Mouse (Mus musculus) intestine, embryonic 14.5 days (tissue): Measurements from ENCODE around the gene Sec14l4. TPM values are rescaled to one million over a fixed set of nuclear protein-coding genes. Genes with fewer than 3 reads are reported as not detected.

Experiments used
- ATAC-seq: fragments of 200-750 bp; cut with Nextera tagmentation; replicated peaks from 2 replicates; pipeline ENCODE4 v1.8.0; 2017; ENCODE audit warnings: low read depth, moderate number of reproducible peaks, moderate TSS enrichment, moderate library complexity; ENCODE audit not compliant: low FRiP score, low TSS enrichment
- DNase-seq: peaks from one replicate; pipeline ENCODE4 v3.0.0-alpha.2; 2018; ENCODE audit warnings: low spot score
- H3K27ac ChIP-seq: fragments of 300-500 bp; sonication (generic); 2 replicates; pipeline ENCODE4 v1.5.1; 2014; ENCODE audit warnings: low read depth, mild to moderate bottlenecking, control low read depth
- H3K27me3 ChIP-seq: fragments of 300-500 bp; sonication (generic); replicated peaks from 2 replicates; pipeline ENCODE4 v1.6.1; 2014; ENCODE audit warnings: low read length, control low read depth; ENCODE audit not compliant: control insufficient read depth, insufficient read depth
- H3K36me3 ChIP-seq: fragments of 300-500 bp; sonication (generic); 2 replicates; pipeline ENCODE4 v1.6.1; 2014; ENCODE audit warnings: low read length, control low read depth; ENCODE audit not compliant: control insufficient read depth, insufficient read depth
- H3K4me1 ChIP-seq: fragments of 300-500 bp; sonication (generic); replicated peaks from 2 replicates; pipeline ENCODE4 v1.6.1; 2014; ENCODE audit warnings: low read length, control low read depth, mixed read lengths; ENCODE audit not compliant: control insufficient read depth, insufficient read depth
- H3K4me2 ChIP-seq: fragments of 300-500 bp; sonication (generic); 2 replicates; pipeline ENCODE4 v1.6.1; 2014; ENCODE audit warnings: low read length
- H3K4me3 ChIP-seq: fragments of 300-500 bp; sonication (generic); 2 replicates; pipeline ENCODE4 v1.5.1; 2014; ENCODE audit warnings: low read depth, low read length, control low read depth, mixed read lengths
- H3K9ac ChIP-seq: fragments of 300-500 bp; sonication (generic); 2 replicates; pipeline ENCODE4 v1.6.1; 2014; ENCODE audit warnings: mild to moderate bottlenecking, low read length
- H3K9me3 ChIP-seq: fragments of 300-500 bp; sonication (generic); 2 replicates; pipeline ENCODE4 v1.6.1; 2016; ENCODE audit warnings: low read length, control low read depth; ENCODE audit not compliant: control insufficient read depth
- WGBS: fragments of 180-500 bp; shearing (Covaris S2); extraction: QIAGEN DNeasy Blood & Tissue Kit; methylation state at CpG from one replicate; pipeline ENCODE4 v1.1.7; 2014; 5-methylcytosine and 5-hydroxymethylcytosine counted together
- polyA plus RNA-seq: library from polyadenylated mRNA; unstranded; fragments of >200 nt; fragmentation: Nextera tagmentation; extraction: Ambion mirVana; gene quantifications from 2 replicates; pipeline ENCODE4 v1.2.1, GENCODE M21; 2014

Sec14l4 gene
- polyA plus RNA-seq, 1 experiment from 2014 or later: 0.38 TPM

DNA sequence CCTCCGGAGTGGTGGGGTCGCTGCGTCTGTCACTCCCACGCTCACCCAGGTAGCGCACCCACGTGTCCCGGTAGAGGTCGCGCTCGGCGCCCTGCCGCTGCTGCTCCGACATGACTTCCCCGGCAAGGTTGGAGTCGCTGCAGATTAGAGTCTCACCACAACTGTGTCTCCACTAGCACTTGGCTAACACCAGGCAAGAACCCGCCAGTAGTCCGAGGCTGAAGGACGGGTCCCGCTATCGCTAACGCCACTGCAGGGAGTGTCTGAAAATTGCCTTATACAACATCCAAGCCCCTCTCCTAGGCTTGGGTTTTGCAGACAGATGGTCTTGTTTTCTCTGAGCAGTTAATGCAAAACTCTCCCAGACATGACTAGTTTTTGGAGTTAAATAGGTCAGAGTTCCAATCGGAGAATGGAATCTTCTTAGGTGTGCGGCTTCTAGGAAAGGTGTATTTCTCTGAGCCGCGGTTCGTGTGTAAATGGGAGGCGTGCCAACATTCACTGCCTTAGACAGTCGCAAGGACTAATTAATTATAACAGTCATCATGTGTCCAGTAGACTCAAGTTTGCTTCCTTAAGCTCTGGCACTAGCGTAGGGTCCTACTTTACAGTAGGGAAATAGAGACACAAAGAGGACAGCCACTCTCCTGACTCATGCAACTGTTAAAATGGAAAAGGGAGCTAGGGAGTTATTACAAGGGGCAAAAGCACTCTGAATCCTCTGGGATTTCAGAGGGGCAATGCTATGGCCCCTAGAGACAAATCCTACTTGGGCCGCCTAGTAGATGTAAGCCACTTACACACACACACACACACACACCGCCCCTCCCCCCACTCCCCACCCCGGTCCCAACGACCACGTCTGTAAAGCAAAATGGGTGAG is 64.2 kb downstream of the Sec14l4 start, which contains the start of gene Mtfp1:
Mtfp1 (minus strand) TSS at position 275 of the 883 bp plus-strand sequence.
- Histone ChIP-seq H3K9me3 (no peaks in the 10 kb centered on the region), H3K27me3 (no peaks in the 10 kb centered on the region), H3K9ac (peak within 1 kb of the TSS; percentile 51), H3K4me1 (peaks cover 15% of the 10 kb centered on the region), H3K27ac (peak within 1 kb of the TSS; percentile 83), H3K4me2 (peak within 1 kb of the TSS; percentile 70), H3K4me3 (peak within 1 kb of the TSS; percentile 59), H3K36me3 (peaks cover 12% of the 10 kb centered on the region)
- DNase-seq (peak; percentile 80), ATAC-seq (no peak; the same call in 1 of the 2 replicates)
- WGBS: 7% methylated on average over 34 of the region's 34 CpGs

GRCm38 (mm10) chr11:4096054-4096984 is 65.1 kb downstream of the Sec14l4 start:
- peak overlapping the region; percentile 83 for H3K27ac ChIP-seq
- no peaks in the 10 kb centered on the region for H3K27me3 ChIP-seq
- 3% methylated on average over 45 of the region's 45 CpGs for WGBS
- H3K9ac ChIP-seq: peak overlapping the region; percentile 62
- H3K9me3 ChIP-seq: no peaks in the 10 kb centered on the region
- H3K4me1 ChIP-seq: peaks cover 15% of the 10 kb centered on the region
- peaks cover 11% of the 10 kb centered on the region for H3K36me3 ChIP-seq
- peak; percentile 94 for DNase-seq
- peak overlapping the region; percentile 70 for H3K4me2 ChIP-seq
- H3K4me3 ChIP-seq: peak overlapping the region; percentile 59
- peak; percentile 91 for ATAC-seq

GRCm38 (mm10) chr11:4097091-4097621 is 65.9 kb downstream of the Sec14l4 start:
- H3K27me3 ChIP-seq: no peaks in the 10 kb centered on the region
- peak overlapping the region; percentile 62 for H3K9ac ChIP-seq
- ATAC-seq (peak; percentile 20), DNase-seq (no peak)
- H3K9me3 ChIP-seq: no peaks in the 10 kb centered on the region
- H3K36me3 ChIP-seq: peaks cover 3% of the 10 kb centered on the region; the same call in 1 of the 2 replicates
- H3K27ac ChIP-seq: peak overlapping the region; percentile 76
- peak overlapping the region; percentile 70 for H3K4me2 ChIP-seq
- peaks cover 15% of the 10 kb centered on the region for H3K4me1 ChIP-seq
- H3K4me3 ChIP-seq: peak overlapping the region; percentile 59
- WGBS: 17% methylated on average over 10 of the region's 10 CpGs

Other genes starting within 250 kb of the Sec14l4 start
- gene Osbp2, start 167.6 kb upstream of the Sec14l4 start, polyA plus RNA-seq: 0.44 and 0.51 TPM in 2 replicates
- gene 4921536K21Rik, start 136.4 kb upstream of the Sec14l4 start, polyA plus RNA-seq: 0.07 and 0.11 TPM in 2 replicates
- gene Dusp18, start 136.2 kb upstream of the Sec14l4 start, polyA plus RNA-seq: 8.3 and 8.7 TPM in 2 replicates
- gene Slc35e4, start 116.8 kb upstream of the Sec14l4 start, polyA plus RNA-seq: 2.3 and 2.5 TPM in 2 replicates
- 37.9 and 39.0 TPM in 2 replicates for gene Tcn2, start 99.3 kb upstream of the Sec14l4 start, polyA plus RNA-seq
- gene Pes1, start 67.5 kb upstream of the Sec14l4 start, polyA plus RNA-seq: 75.4 and 79.3 TPM in 2 replicates
- gene 4930556J24Rik, start 54.7 kb upstream of the Sec14l4 start, polyA plus RNA-seq: 0.15 TPM in 1 of 2 replicates, not detected in the other
- 14.7 and 17.4 TPM in 2 replicates for gene Gal3st1, start 47.8 kb upstream of the Sec14l4 start, polyA plus RNA-seq
- gene Sec14l3, start 33.4 kb downstream of the Sec14l4 start, polyA plus RNA-seq: not detected in 2 replicates
- 22.5 and 25.2 TPM in 2 replicates for gene Mtfp1, start 64.0 kb downstream of the Sec14l4 start, polyA plus RNA-seq
- 0.84 and 1.1 TPM in 2 replicates for gene Sec14l2, start 92.0 kb downstream of the Sec14l4 start, polyA plus RNA-seq
- gene Rnf215, start 103.7 kb downstream of the Sec14l4 start, polyA plus RNA-seq: 24.9 and 27.7 TPM in 2 replicates
- 3.0 and 4.7 TPM in 2 replicates for gene Ccdc157, start 128.8 kb downstream of the Sec14l4 start, polyA plus RNA-seq
- 59.5 and 61.3 TPM in 2 replicates for gene Sf3a1, start 128.9 kb downstream of the Sec14l4 start, polyA plus RNA-seq
- gene Tbc1d10a, start 155.3 kb downstream of the Sec14l4 start, polyA plus RNA-seq: 18.1 and 20.1 TPM in 2 replicates
- 1.3 and 2.0 TPM in 2 replicates for gene Castor1, start 186.8 kb downstream of the Sec14l4 start, polyA plus RNA-seq
- not detected in 2 replicates for gene Osm, start 205.0 kb downstream of the Sec14l4 start, polyA plus RNA-seq
- 0.05 and 0.11 TPM in 2 replicates for gene Lif, start 226.1 kb downstream of the Sec14l4 start, polyA plus RNA-seq